Mouse (Mus musculus) kidney, postnatal 10 days (tissue): ENCODE data around the gene Ccdc40.
"Not testable (repeated sequence)": the region's sequence is repeated elsewhere in the genome, so short reads cannot be mapped to it uniquely, and the experiment has no call there.

Experiments
- DNase-seq: peaks from one replicate; pipeline ENCODE4 v3.0.0; 2021; ENCODE audit warnings: mixed read lengths

Gene Ccdc40

GRCm38 (mm10) chr11:119237568-119238304 is 9.4 kb downstream of the Ccdc40 start:
- peak; percentile 59 for DNase-seq

GRCm38 (mm10) chr11:119238305-119238721 is 9.9 kb downstream of the Ccdc40 start:
- peak; percentile 79 for DNase-seq

- DNase-seq: no peak
Measured at GRCm38 (mm10) chr11:119239480-119239879, 11.1 kb downstream of the Ccdc40 start.

- not testable (repeated sequence) for DNase-seq
Measured at GRCm38 (mm10) chr11:119245543-119245942, 17.2 kb downstream of the Ccdc40 start.

GRCm38 (mm10) chr11:119249011-119249410 is 20.6 kb downstream of the Ccdc40 start:
- DNase-seq: peak; percentile 83

- peak; percentile 38 for DNase-seq
Measured at GRCm38 (mm10) chr11:119250998-119251397, 22.6 kb downstream of the Ccdc40 start.

- DNase-seq: peak; percentile 65
Measured at GRCm38 (mm10) chr11:119252854-119253541, 24.6 kb downstream of the Ccdc40 start.

GRCm38 (mm10) chr11:119256557-119256956 is 28.2 kb downstream of the Ccdc40 start:
- peak; percentile 54 for DNase-seq

- DNase-seq: peak; percentile 39
Measured at GRCm38 (mm10) chr11:119258216-119258571, 29.8 kb downstream of the Ccdc40 start.

GRCm38 (mm10) chr11:119258572-119259322 is 30.4 kb downstream of the Ccdc40 start:
- DNase-seq: peak; percentile 81

GRCm38 (mm10) chr11:119259977-119260376 is 31.6 kb downstream of the Ccdc40 start:
- DNase-seq: no peak

GRCm38 (mm10) chr11:119264413-119264812 is 36.0 kb downstream of the Ccdc40 start:
- no peak for DNase-seq

- DNase-seq: no peak
Measured at GRCm38 (mm10) chr11:119265811-119266210, 37.4 kb downstream of the Ccdc40 start.

- DNase-seq: peak; percentile 73
Measured at GRCm38 (mm10) chr11:119267241-119267674, 38.9 kb downstream of the Ccdc40 start.

- DNase-seq: peak; percentile 97
Measured at GRCm38 (mm10) chr11:119267768-119268556, 39.6 kb downstream of the Ccdc40 start, which contains the start of gene Gaa. Gene Gaa, plus strand, starts transcription at chr11:119267887.

GRCm38 (mm10) chr11:119268557-119269195 is 40.3 kb downstream of the Ccdc40 start:
- no peak for DNase-seq

- DNase-seq: not testable (repeated sequence)
Measured at GRCm38 (mm10) chr11:119272492-119272891, 44.1 kb downstream of the Ccdc40 start.

GRCm38 (mm10) chr11:119273186-119273930 is 45.0 kb downstream of the Ccdc40 start:
- DNase-seq: no peak

- DNase-seq: no peak
Measured at GRCm38 (mm10) chr11:119281030-119281429, 52.7 kb downstream of the Ccdc40 start.

GRCm38 (mm10) chr11:119285791-119286527 is 57.6 kb downstream of the Ccdc40 start:
- peak; percentile 66 for DNase-seq
